Mouse (Mus musculus): ENCODE results near the gene Reep3. TPM values are rescaled to one million over a fixed set of nuclear protein-coding genes. Genes with fewer than 3 reads are reported as not detected.

The Reep3 gene
- polyA plus RNA-seq, 1 experiment from 2014 or later = 46.9 TPM

GRCm38 (mm10) chr10:67094922-67095321, 1.8 kb downstream of the Reep3 start:
- ATAC-seq (ENCODE audit: low FRiP score) = no peak
- H3K9ac ChIP-seq = no peak overlapping the region
- no peaks in the 10 kb centered on the region for H3K27me3 ChIP-seq
- H3K4me1 ChIP-seq = peaks cover 23% of the 10 kb centered on the region
- H3K4me3 ChIP-seq (replicated peaks) = no peak overlapping the region
- H3K9me3 ChIP-seq = no peaks in the 10 kb centered on the region
- H3K4me2 ChIP-seq = peak overlapping the region; percentile 68; the same call in 1 of the 2 replicates
- H3K36me3 ChIP-seq (replicated peaks) = no peaks in the 10 kb centered on the region; the same call in 1 of the 2 replicates
- 88% methylated on average over 7 of the region's 7 CpGs for WGBS
- H3K27ac ChIP-seq = no peak overlapping the region

GRCm38 (mm10) chr10:67090611-67091010, 6.1 kb downstream of the Reep3 start:
- Histone ChIP-seq H3K9me3 (no peaks in the 10 kb centered on the region), H3K36me3 (replicated peaks) (no peaks in the 10 kb centered on the region; the same call in 1 of the 2 replicates), H3K4me2 (no peak overlapping the region), H3K9ac (no peak overlapping the region), H3K27ac (no peak overlapping the region), H3K4me3 (replicated peaks) (no peak overlapping the region), H3K4me1 (peaks cover 3% of the 10 kb centered on the region; the same call in 1 of the 2 replicates), H3K27me3 (no peaks in the 10 kb centered on the region)
- WGBS = 90% methylated on average over 4 of the region's 4 CpGs
- ATAC-seq (ENCODE audit: low FRiP score) = no peak

GRCm38 (mm10) chr10:67087447-67088226, 9.1 kb downstream of the Reep3 start:
- Histone ChIP-seq H3K4me2 (no peak overlapping the region), H3K9me3 (no peaks in the 10 kb centered on the region), H3K4me3 (replicated peaks) (no peak overlapping the region), H3K9ac (no peak overlapping the region), H3K4me1 (0 out of 2 replicates have a peak, but pooled peaks cover 7% of the 10 kb centered on the region), H3K27me3 (no peaks in the 10 kb centered on the region), H3K36me3 (replicated peaks) (no peaks in the 10 kb centered on the region; the same call in 1 of the 2 replicates), H3K27ac (no peak overlapping the region)
- WGBS = 94% methylated on average over 5 of the region's 5 CpGs
- no peak for ATAC-seq (ENCODE audit: low FRiP score)

GRCm38 (mm10) chr10:67085916-67086315, 10.8 kb downstream of the Reep3 start:
- Histone ChIP-seq H3K4me2 (no peak overlapping the region), H3K9me3 (no peaks in the 10 kb centered on the region), H3K9ac (no peak overlapping the region), H3K4me1 (0 out of 2 replicates have a peak, but pooled peaks cover 7% of the 10 kb centered on the region), H3K36me3 (replicated peaks) (no peaks in the 10 kb centered on the region; the same call in 1 of the 2 replicates), H3K4me3 (replicated peaks) (no peak overlapping the region), H3K27ac (no peak overlapping the region), H3K27me3 (no peaks in the 10 kb centered on the region)
- 92% methylated on average over 7 of the region's 7 CpGs for WGBS
- no peak for ATAC-seq (ENCODE audit: low FRiP score)

GRCm38 (mm10) chr10:67085124-67085523, 11.6 kb downstream of the Reep3 start:
- no peaks in the 10 kb centered on the region for H3K27me3 ChIP-seq
- H3K9me3 ChIP-seq = no peaks in the 10 kb centered on the region
- no peak overlapping the region for H3K27ac ChIP-seq
- no peaks in the 10 kb centered on the region; the same call in 1 of the 2 replicates for H3K36me3 ChIP-seq (replicated peaks)
- no peak overlapping the region for H3K4me3 ChIP-seq (replicated peaks)
- no peak for ATAC-seq (ENCODE audit: low FRiP score)
- 0 out of 2 replicates have a peak, but pooled peaks cover 7% of the 10 kb centered on the region for H3K4me1 ChIP-seq
- H3K4me2 ChIP-seq = no peak overlapping the region
- H3K9ac ChIP-seq = no peak overlapping the region
- 81% methylated on average over 10 of the region's 10 CpGs for WGBS

- no peak for ATAC-seq (ENCODE audit: low FRiP score)
- Histone ChIP-seq H3K27ac (no peak overlapping the region), H3K4me1 (peaks cover 11% of the 10 kb centered on the region; the same call in 1 of the 2 replicates), H3K27me3 (no peaks in the 10 kb centered on the region), H3K4me2 (no peak overlapping the region), H3K36me3 (replicated peaks) (no peaks in the 10 kb centered on the region), H3K9me3 (no peaks in the 10 kb centered on the region), H3K9ac (no peak overlapping the region), H3K4me3 (replicated peaks) (no peak overlapping the region)
- 81% methylated on average over 10 of the region's 10 CpGs for WGBS
Measured at GRCm38 (mm10) chr10:67083446-67084166, 13.1 kb downstream of the Reep3 start.

GRCm38 (mm10) chr10:67082531-67082930, 14.2 kb downstream of the Reep3 start:
- H3K36me3 ChIP-seq (replicated peaks) = no peaks in the 10 kb centered on the region
- H3K4me3 ChIP-seq (replicated peaks) = no peak overlapping the region
- H3K9me3 ChIP-seq = no peaks in the 10 kb centered on the region

GRCm38 (mm10) chr10:67081206-67082007, 15.3 kb downstream of the Reep3 start:
- Histone ChIP-seq H3K27ac (no peak overlapping the region), H3K4me3 (replicated peaks) (no peak overlapping the region), H3K27me3 (no peaks in the 10 kb centered on the region), H3K4me1 (peaks cover 16% of the 10 kb centered on the region), H3K9ac (no peak overlapping the region), H3K9me3 (no peaks in the 10 kb centered on the region), H3K36me3 (replicated peaks) (no peaks in the 10 kb centered on the region), H3K4me2 (no peak overlapping the region)
- WGBS = 89% methylated on average over 18 of the region's 18 CpGs
- no peak for ATAC-seq (ENCODE audit: low FRiP score)

More at GRCm38 (mm10) chr10:67082531-67082930, 14.2 kb downstream of the Reep3 start:
- H3K4me1 ChIP-seq = peaks cover 11% of the 10 kb centered on the region; the same call in 1 of the 2 replicates
- no peak overlapping the region for H3K4me2 ChIP-seq
- no peak overlapping the region for H3K9ac ChIP-seq
- ATAC-seq (ENCODE audit: low FRiP score) = no peak
- no peaks in the 10 kb centered on the region for H3K27me3 ChIP-seq
- H3K27ac ChIP-seq = no peak overlapping the region
- WGBS = 80% methylated on average over 4 of the region's 4 CpGs

- Histone ChIP-seq H3K4me1 (peaks cover 10% of the 10 kb centered on the region), H3K9me3 (no peaks in the 10 kb centered on the region), H3K36me3 (replicated peaks) (no peaks in the 10 kb centered on the region), H3K9ac (no peak overlapping the region), H3K4me2 (no peak overlapping the region), H3K4me3 (replicated peaks) (no peak overlapping the region), H3K27ac (peak overlapping the region; percentile 9), H3K27me3 (no peaks in the 10 kb centered on the region)
- no peak; the same call in 1 of the 2 replicates for ATAC-seq (ENCODE audit: low FRiP score)
- 51% methylated on average over 4 of the region's 4 CpGs for WGBS
Measured at GRCm38 (mm10) chr10:67079030-67079429, 17.7 kb downstream of the Reep3 start.

GRCm38 (mm10) chr10:67075931-67076878, 20.5 kb downstream of the Reep3 start:
- Histone ChIP-seq H3K4me1 (peaks cover 10% of the 10 kb centered on the region), H3K4me3 (replicated peaks) (no peak overlapping the region), H3K27ac (no peak overlapping the region), H3K27me3 (no peaks in the 10 kb centered on the region), H3K9me3 (0 out of 2 replicates have a peak, but pooled peaks cover 3% of the 10 kb centered on the region), H3K4me2 (no peak overlapping the region), H3K36me3 (replicated peaks) (no peaks in the 10 kb centered on the region), H3K9ac (no peak overlapping the region)
- no peak; the same call in 1 of the 2 replicates for ATAC-seq (ENCODE audit: low FRiP score)
- 64% methylated on average over 21 of the region's 21 CpGs for WGBS

- H3K9ac ChIP-seq = no peak overlapping the region
- H3K27ac ChIP-seq = no peak overlapping the region
- no peak overlapping the region for H3K4me2 ChIP-seq
- H3K4me1 ChIP-seq = peaks cover 6% of the 10 kb centered on the region
- 0 out of 2 replicates have a peak, but pooled peaks cover 3% of the 10 kb centered on the region for H3K9me3 ChIP-seq
- WGBS = 99% methylated on average over 8 of the region's 8 CpGs
- no peak overlapping the region for H3K4me3 ChIP-seq (replicated peaks)
- no peaks in the 10 kb centered on the region for H3K36me3 ChIP-seq (replicated peaks)
- ATAC-seq (ENCODE audit: low FRiP score) = no peak
- no peaks in the 10 kb centered on the region for H3K27me3 ChIP-seq
Measured at GRCm38 (mm10) chr10:67073577-67073976, 23.2 kb downstream of the Reep3 start.

All from forebrain, embryonic 12.5 days (tissue).